Mouse (Mus musculus) brown adipose tissue, adult 24 weeks (tissue): ENCODE data around the gene Kcnj11. TPM values are rescaled to one million over a fixed set of nuclear protein-coding genes. Genes with fewer than 3 reads are reported as not detected.

Experiments
- H3K27ac ChIP-seq: fragments of 200-500 bp; replicated peaks from 2 replicates; pipeline ENCODE4 v1.5.1; 2012; ENCODE audit warnings: low read depth, mild to moderate bottlenecking, low read length
- H3K4me1 ChIP-seq: fragments of 200-500 bp; 2 replicates; pipeline ENCODE4 v1.6.1; 2012; ENCODE audit warnings: low read length, mixed read lengths; ENCODE audit not compliant: control insufficient read depth, insufficient read depth, insufficient read length
- H3K4me3 ChIP-seq: fragments of 200-500 bp; 2 replicates; pipeline ENCODE4 v1.5.1; 2012; ENCODE audit warnings: low read depth, mild to moderate bottlenecking, low read length, moderate library complexity; ENCODE audit not compliant: insufficient read depth
- polyA plus RNA-seq: library from polyadenylated mRNA; stranded (reverse); fragments of >200 nt; gene quantifications from 2 replicates; pipeline ENCODE4 v1.2.4, GENCODE M21; 2012; ENCODE audit not compliant: missing spikeins, insufficient read depth, insufficient read length

Kcnj11 gene
- 5.1 and 10.4 TPM in 2 replicates for polyA plus RNA-seq

DNA sequence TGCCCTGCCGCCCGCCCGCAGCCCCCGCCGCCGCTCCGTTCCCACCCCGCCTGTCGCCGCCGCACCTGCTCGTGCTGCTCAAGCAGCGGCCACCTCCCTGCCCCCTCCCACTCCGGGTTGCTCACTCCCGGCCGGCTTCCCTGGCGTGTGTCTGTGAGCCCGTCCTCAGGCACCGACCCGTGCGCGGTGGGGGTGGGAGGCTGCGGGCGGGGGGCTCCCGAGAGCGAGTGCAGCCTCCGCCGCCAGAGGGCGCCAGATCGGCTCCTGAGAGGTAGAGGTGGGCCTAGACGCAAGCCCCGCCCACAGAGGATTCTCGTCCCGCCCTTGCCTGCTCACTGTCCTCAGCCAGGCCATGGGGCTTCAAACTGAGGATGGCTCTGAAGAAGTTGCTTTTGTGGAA, at the start of gene Kcnj11:
Kcnj11 (minus strand) TSS at position 202 of the 400 bp plus-strand sequence.
- H3K4me1 ChIP-seq: no peaks in the 10 kb centered on the region
- peak within 1 kb of the TSS; percentile 43; the same call in 1 of the 2 replicates for H3K4me3 ChIP-seq
- no peak within 1 kb of the TSS for H3K27ac ChIP-seq

DNA sequence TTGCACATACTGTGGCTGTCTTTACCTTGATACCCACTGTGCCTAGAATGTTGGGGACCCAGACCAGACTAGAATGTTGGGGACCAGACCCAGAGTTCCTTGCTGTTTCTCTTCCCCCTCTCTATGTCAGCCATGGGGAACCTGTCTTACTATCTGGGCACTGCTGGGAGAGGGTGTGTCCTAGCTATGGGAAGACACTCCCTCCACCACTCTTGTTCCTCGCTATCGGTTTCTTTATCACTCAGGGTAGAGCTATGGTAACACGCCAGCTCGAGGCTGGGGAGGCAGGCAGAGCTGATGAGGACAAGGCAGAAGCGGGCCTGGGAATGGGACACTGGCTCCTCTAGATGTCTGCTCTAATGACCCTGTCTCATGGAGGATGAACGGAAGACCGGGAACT, 46.9 kb upstream of the Kcnj11 start:
- Histone ChIP-seq H3K27ac (no peak overlapping the region), H3K4me3 (no peak overlapping the region), H3K4me1 (no peaks in the 10 kb centered on the region)

DNA sequence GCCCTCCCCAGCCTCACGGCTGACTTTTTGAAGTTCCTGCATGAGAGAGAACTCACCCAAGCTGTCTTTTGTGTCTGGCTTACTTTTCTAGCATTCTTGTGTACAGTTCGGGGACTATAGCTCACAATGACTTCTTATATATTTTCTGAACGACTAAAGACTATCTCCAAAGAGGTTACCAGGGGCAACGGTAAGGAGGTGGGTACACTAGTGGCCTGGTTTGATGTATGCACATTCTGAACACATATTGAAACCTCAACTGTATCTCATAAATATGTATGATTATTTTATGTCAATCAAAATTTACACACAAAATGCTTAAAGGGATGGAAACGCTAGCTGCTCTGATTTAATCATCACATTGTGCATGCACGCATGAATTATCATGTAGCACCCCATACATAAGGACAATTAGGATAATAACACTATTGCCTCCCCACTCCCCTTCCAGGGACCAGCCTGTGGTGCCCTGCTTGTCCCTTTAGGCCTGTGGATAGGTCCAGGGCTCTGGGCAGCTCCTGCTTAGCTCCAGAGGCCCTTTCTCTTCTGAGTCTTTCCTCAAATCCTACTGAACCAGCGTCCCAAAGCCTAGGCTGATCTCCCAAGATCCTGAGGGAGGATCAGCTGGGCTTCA, 46.2 kb upstream of the Kcnj11 start:
- H3K27ac ChIP-seq: no peak overlapping the region
- no peaks in the 10 kb centered on the region for H3K4me1 ChIP-seq
- H3K4me3 ChIP-seq: no peak overlapping the region

DNA sequence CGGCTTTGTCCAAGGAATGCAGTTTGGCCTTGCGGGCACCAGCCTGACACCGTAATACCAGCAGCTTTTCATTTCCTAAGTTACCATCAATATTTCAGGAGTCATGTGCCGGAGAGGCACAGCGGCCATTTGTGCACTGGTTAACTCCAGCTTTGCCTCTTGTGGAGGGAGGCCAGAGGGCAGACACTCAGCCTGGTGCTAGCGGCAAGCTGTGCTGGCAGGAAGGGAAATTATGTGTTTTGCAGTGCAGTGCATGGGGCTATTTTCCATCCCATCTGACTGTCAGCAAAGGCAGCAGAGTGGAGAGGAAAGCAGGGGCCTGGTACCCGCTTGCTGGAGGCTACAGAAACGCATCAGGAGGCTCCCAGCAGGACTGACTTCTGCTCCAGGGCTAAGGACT, 43.5 kb upstream of the Kcnj11 start:
- H3K4me1 ChIP-seq: no peaks in the 10 kb centered on the region
- no peak overlapping the region for H3K27ac ChIP-seq
- no peak overlapping the region for H3K4me3 ChIP-seq

DNA sequence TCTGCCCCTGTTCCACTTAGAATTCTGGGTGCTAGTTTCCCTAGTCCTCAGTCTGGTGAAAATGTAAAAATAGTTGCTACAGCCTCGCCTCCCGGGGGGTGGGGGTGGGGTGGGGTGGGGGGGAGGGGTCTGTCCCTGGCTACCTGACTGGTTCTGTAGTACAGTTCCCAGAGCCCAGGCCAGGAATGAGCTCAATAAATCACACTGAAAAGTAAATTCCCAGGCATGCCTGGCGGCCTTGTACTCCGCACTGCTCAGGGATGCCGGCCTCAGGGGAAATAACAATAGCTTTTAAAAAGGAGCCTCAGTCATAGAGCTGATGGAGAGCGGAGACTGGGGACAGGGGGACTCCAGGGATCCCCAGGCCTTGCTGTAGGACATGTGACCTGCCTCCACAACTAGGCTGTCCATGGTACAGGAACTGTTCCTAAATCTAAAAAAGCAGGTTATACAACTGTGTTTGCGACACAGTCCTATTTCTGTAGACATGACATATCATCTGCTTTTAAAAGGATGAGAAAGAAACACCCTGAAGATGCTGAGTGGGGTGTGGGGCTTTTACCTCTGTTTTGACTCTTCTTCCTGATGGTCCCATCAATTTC, 37.9 kb upstream of the Kcnj11 start:
- no peaks in the 10 kb centered on the region for H3K4me1 ChIP-seq
- no peak overlapping the region for H3K4me3 ChIP-seq
- H3K27ac ChIP-seq: no peak overlapping the region

DNA sequence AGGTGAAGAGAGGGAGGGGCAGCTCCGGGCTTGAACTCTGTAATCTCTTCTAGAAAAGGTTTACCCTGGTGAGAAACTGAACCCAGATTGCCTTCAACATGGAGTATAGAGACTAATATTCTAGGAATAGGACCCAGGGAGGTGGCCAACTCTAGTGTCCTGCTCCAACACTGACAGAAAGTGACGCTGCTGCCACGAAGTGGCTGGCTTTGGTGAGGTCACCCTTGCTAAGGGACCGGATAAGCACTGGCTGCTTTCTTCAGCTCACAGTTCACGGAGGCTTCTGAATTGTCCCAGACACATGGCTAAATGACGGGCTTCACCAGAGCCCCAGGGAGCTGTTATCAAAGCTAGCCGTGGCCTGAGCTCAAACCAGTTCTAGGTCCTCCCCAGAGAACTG, 33.3 kb upstream of the Kcnj11 start:
- H3K4me3 ChIP-seq: no peak overlapping the region
- H3K4me1 ChIP-seq: no peaks in the 10 kb centered on the region
- no peak overlapping the region for H3K27ac ChIP-seq

DNA sequence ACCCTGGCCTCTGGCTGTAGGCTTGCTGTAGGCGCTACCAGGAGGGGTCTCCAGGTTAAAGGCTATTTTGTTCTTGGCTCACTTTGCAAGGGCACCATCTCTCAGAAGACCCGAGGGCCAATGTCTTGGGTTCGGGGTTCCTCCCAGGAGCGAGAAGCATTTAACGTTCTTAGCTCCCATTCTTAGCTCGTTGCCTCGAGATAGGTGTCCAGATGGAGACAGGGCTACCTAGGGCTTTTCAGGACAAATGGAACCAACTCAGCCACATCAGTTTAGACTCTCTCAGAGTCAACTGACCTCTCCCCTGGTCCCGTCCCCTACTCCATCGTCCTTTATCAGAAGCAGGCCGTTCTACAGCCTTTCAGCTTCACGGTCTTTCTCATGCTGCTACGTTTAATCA, 31.7 kb upstream of the Kcnj11 start:
- H3K4me1 ChIP-seq: no peaks in the 10 kb centered on the region
- no peak overlapping the region for H3K27ac ChIP-seq

DNA sequence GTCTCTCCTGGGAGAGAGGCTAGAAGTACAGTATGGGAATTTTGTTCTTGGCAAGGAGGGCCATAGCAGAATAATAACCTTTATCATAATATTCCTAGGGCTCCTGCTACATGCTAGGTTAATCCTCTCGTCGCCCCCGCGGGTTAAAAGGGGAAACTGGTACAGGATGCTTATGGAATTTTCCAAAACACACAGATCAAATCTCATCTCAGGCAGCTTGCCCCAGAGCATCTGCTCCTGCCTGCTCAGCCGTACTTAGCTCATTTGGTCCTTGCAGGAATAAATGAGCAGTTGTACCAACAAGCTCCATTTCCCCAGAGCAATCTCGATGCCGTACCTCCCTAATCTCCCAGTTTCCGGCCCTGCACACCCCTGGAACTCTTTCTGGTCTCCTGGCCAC, 31.2 kb upstream of the Kcnj11 start:
- Histone ChIP-seq H3K4me3 (no peak overlapping the region), H3K4me1 (no peaks in the 10 kb centered on the region), H3K27ac (no peak overlapping the region)

More for the DNA sequence above, 31.7 kb upstream of the Kcnj11 start:
- no peak overlapping the region for H3K4me3 ChIP-seq

DNA sequence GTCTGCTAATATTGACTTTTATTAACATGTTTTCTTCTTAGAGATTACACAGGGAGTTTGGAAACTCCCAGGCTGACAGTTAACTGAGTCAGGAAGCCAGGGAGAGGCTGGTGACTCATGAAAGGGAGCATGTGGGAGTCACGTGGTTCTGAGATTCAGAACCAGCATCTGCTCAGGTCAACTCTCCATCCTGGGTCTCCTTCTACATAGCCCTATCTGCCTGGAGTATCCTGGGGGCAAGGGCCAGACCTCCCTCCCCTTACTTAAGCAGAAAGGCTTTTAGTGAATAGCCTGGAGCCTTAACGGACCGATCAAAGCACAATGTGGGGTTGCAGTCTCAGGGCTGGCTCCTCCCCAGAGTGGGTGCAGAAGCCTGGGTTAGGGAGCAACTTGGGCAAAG, 30.7 kb upstream of the Kcnj11 start:
- Histone ChIP-seq H3K4me1 (no peaks in the 10 kb centered on the region), H3K4me3 (no peak overlapping the region), H3K27ac (no peak overlapping the region)

DNA sequence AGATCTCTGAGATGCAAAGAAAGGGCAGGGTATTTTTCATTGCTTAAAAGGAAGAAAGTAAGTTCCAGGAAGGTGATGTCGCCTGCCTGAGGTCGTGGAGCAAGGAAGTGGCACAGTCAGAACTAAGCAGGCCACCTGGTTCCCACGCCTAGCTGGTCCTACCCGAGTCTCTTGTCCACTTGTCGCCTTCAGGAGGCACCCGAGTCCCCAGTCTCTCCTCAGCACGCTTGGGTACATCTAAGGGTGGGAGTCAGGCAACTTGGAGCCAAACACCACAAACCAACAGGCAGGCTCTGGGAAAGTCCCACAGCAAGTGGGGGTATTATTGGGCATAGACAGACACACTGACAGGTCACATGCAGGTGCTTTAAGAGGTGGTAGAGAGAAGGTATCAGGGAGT, 30.2 kb upstream of the Kcnj11 start:
- Histone ChIP-seq H3K27ac (no peak overlapping the region), H3K4me3 (no peak overlapping the region), H3K4me1 (no peaks in the 10 kb centered on the region)

DNA sequence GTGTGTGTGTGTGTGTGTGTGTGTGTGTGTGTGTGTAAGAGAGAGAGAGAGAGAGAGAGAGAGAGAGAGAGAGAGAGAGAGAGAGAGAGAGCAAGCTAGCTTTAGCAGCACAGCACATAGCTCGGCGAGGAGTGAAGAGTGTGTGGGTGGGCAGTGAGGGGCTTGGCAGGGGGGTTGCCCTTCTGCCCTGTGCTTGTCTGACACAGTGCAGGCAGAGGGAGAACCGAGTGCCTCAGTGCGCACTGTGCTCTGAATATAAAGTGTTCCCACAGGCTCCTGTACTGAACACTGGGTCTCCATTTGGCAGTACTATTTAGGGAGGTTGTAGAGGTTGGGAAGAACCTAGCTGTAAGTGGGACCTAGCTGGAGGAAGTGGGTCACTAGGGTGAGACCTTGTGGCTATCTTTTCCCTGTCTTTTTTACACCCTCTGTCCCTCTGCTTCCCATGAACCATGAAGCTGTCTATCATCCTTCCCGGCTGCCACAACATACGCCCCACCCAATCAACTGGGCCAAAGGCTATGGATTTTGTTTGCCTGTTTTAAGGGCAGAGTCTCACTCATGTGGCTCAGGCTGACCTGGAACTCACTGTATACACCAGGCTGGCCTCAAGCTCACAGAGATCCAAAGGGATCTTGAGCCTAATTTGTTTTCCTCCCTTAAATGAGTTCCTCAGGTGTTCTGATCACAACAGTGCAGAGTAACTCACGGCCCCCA, 29.1 kb upstream of the Kcnj11 start:
- H3K27ac ChIP-seq: no peak overlapping the region
- no peak overlapping the region for H3K4me3 ChIP-seq
- no peaks in the 10 kb centered on the region for H3K4me1 ChIP-seq

DNA sequence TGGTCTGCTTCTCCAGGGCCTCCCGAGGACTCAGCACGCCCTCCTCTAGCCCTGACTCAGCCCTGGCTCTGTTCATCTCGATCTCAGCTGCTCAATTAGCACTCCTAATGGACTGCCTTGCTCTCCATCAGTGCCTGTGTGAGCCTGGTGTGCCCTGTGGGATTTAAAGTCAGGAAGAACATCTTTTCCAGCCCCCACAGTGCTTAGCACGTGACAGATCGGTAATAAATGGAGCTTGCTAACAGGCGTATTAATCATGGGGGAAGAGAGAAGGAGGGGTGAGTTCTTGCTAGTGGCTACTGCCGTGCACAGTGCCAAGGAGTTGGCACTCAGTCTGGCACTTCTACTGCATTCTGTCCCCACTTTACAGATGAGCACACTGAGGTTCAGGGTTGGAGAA, 27.6 kb upstream of the Kcnj11 start:
- H3K27ac ChIP-seq: no peak overlapping the region

DNA sequence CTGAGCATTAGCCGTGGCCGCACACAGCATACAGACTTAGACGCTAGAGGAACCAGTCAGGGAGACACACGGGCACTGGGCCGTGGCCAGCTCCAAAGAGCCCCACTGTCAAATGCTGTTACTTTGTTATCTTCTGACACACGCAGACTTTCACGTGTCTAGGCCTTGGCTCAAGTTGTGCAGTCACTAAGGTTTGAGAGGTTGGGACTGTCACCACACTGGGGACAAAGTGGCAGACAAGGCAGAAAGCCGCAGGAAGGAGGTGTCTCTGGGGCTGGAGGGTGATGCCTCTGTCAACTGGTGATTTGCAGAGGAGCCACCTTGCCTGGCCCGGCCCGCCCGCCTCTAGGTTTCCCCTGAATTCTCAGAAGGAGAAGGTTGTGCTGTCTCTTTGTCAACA, 24.8 kb upstream of the Kcnj11 start:
- Histone ChIP-seq H3K4me3 (no peak overlapping the region), H3K4me1 (no peaks in the 10 kb centered on the region), H3K27ac (no peak overlapping the region)

More for the DNA sequence above, 27.6 kb upstream of the Kcnj11 start:
- Histone ChIP-seq H3K4me3 (no peak overlapping the region), H3K4me1 (no peaks in the 10 kb centered on the region)

DNA sequence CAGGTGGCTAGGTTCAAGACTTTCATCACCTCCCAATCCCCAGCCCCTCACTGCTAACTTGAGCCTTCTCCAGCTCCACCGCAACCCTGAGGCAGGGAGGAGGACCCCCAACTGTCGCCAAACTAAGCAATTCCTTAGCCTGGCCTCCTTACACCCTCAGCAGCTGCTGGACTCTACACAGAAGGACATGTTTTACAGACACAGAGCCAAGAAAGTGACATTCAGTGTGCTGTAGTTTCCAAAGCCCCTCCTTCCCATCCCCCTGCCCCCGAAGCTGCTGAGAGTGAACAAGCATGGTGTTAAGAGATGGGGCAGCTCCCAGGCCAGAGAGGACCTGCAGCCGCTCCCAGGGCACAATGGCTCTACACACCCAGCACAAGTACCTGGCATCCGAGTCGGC, 23.9 kb upstream of the Kcnj11 start:
- Histone ChIP-seq H3K4me3 (no peak overlapping the region), H3K4me1 (no peaks in the 10 kb centered on the region), H3K27ac (no peak overlapping the region)

DNA sequence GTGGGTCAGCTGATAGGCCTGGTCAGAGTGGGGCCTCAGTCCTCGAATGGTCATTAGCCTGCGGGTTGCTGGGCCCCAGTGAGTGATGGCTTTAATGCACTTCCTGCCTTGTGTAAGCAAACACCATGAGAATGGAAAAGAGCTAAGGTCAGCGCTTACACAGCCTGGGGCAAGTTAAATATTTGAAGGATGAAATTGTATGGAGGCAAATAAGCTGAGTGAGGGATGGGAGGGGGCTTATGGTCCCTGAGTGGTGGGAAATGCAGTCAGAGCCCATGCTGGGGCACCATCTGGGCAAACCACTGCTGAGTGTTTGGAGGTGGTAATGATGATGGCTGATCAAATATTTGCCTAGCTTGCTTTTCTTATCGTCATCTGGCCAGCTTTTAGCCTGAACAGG, 22.4 kb upstream of the Kcnj11 start:
- Histone ChIP-seq H3K27ac (no peak overlapping the region), H3K4me3 (no peak overlapping the region), H3K4me1 (no peaks in the 10 kb centered on the region)

DNA sequence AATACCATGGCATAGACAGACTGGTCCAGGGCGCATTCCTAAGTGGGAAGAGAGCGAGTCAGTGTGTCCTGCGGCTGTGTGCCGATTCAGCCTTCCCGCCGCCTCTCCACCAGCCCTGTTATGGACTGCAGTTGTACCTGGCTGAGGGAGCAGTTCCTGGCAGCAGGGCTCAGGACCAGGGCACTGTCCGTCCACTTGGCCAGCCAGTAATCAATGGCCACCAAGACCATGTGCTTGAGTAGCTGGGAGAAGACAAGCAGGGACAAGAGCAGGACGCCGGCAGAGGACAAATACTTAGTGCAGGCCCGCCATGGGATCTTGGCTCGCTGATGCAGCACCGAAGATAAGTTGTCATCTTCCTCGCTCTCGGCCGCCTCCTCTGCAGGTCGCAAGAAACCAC, 16.5 kb upstream of the Kcnj11 start:
- Histone ChIP-seq H3K4me3 (no peak overlapping the region), H3K4me1 (no peaks in the 10 kb centered on the region), H3K27ac (no peak overlapping the region)
